Mouse (Mus musculus) liver, embryonic 14.5 days (tissue): ENCODE data around the gene Trp53bp1. TPM values are rescaled to one million over a fixed set of nuclear protein-coding genes. Genes with fewer than 3 reads are reported as not detected.

ENCODE experiments used
- ATAC-seq: fragments of 200-750 bp; cut with Nextera tagmentation; 2 replicates; pipeline ENCODE4 v1.8.0; 2017; ENCODE audit warnings: moderate number of reproducible peaks, mild to moderate bottlenecking, moderate library complexity; ENCODE audit not compliant: insufficient read depth
- DNase-seq, 3 experiments: peaks; one replicate each; pipeline ENCODE4 v3.0.0-alpha.2; 2012 to 2013; ENCODE audit warnings: low read depth in 3 of 3, low spot score in 3 of 3
- H3K27ac ChIP-seq: fragments of 300-500 bp; sonication (generic); 2 replicates; pipeline ENCODE4 v1.5.1; 2014; ENCODE audit warnings: moderate library complexity, mild to moderate bottlenecking, control low read depth, inconsistent platforms
- H3K27me3 ChIP-seq: fragments of 300-500 bp; sonication (generic); 2 replicates; pipeline ENCODE4 v1.6.1; 2014; ENCODE audit warnings: mild to moderate bottlenecking, low read length, moderate library complexity; ENCODE audit not compliant: control insufficient read depth, insufficient read depth
- H3K36me3 ChIP-seq: fragments of 300-500 bp; sonication (generic); replicated peaks from 2 replicates; pipeline ENCODE4 v1.6.1; 2014; ENCODE audit warnings: low read depth; ENCODE audit not compliant: control insufficient read depth, insufficient read depth
- H3K4me1 ChIP-seq, 2 experiments: fragments of 200-500 bp in 1 of 2; fragments of 300-500 bp in 1 of 2; sonication (generic) in 1 of 2; replicated peaks; 2 replicates each; pipeline ENCODE4 v1.6.1; 2012 to 2014; ENCODE audit warnings: antibody characterized with exemption in 1 of 2, inconsistent platforms in 1 of 2, low read length in 1 of 2; ENCODE audit not compliant: control insufficient read depth in 2 of 2, insufficient read depth in 2 of 2
- H3K4me2 ChIP-seq: fragments of 300-500 bp; sonication (generic); 2 replicates; pipeline ENCODE4 v1.6.1; 2014; ENCODE audit warnings: low read depth, mild to moderate bottlenecking, control low read depth, moderate library complexity
- H3K4me3 ChIP-seq, 2 experiments: fragments of 200-500 bp in 1 of 2; fragments of 300-500 bp in 1 of 2; sonication (generic) in 1 of 2; 2 replicates each; pipeline ENCODE4 v1.5.1; 2012 to 2014; ENCODE audit warnings: low read depth in 2 of 2, low read length in 2 of 2, mild to moderate bottlenecking in 2 of 2, control low read depth in 1 of 2, inconsistent platforms in 1 of 2, moderate library complexity in 1 of 2; ENCODE audit not compliant: insufficient read depth in 1 of 2
- H3K9ac ChIP-seq: fragments of 300-500 bp; sonication (generic); replicated peaks from 2 replicates; pipeline ENCODE4 v1.6.1; 2014; ENCODE audit warnings: mild to moderate bottlenecking, control low read depth, moderate library complexity
- H3K9me3 ChIP-seq: fragments of 300-500 bp; sonication (generic); 2 replicates; pipeline ENCODE4 v1.6.1; 2016; ENCODE audit warnings: low read length, mixed read lengths; ENCODE audit not compliant: control insufficient read depth
- CTCF ChIP-seq: IDR thresholded peaks from 2 replicates; pipeline ENCODE4 v1.5.1; 2016; ENCODE audit warnings: antibody characterized with exemption, low read depth, control low read depth
- EP300 ChIP-seq: IDR thresholded peaks from 2 replicates; pipeline ENCODE4 v1.6.1; 2016; ENCODE audit warnings: antibody characterized with exemption, low read depth
- WGBS: fragments of 180-500 bp; shearing (Covaris S2); extraction: QIAGEN DNeasy Blood & Tissue Kit; methylation state at CpG from one replicate; pipeline ENCODE4 v1.1.7; 2014; ENCODE audit not compliant: insufficient replicate concordance; 5-methylcytosine and 5-hydroxymethylcytosine counted together
- polyA plus RNA-seq, 2 experiments: library from polyadenylated mRNA; depleted of rRNA in 1 of 2; stranded (reverse) in 1 of 2; unstranded in 1 of 2; fragments of >200 nt; fragmentation: Nextera tagmentation in 1 of 2; extraction: Ambion mirVana in 1 of 2; gene quantifications; 2 replicates each; pipeline versions ENCODE4 v1.2.1 to v1.2.3; 2012 to 2014

The Trp53bp1 gene
- polyA plus RNA-seq, 2 experiments = 14.1 to 17.0 TPM

- 70% methylated on average over 4 of the region's 4 CpGs for WGBS
- Histone ChIP-seq H3K36me3 (peaks cover 28% of the 10 kb centered on the region), H3K9me3 (no peaks in the 10 kb centered on the region), H3K4me3 (no peak overlapping the region), H3K9ac (no peak overlapping the region), H3K4me2 (no peak overlapping the region), H3K27me3 (no peaks in the 10 kb centered on the region), H3K4me1 (peaks cover 0 to 4% of the 10 kb centered on the region in 2 experiments; a peak in 2 of 4 replicates), H3K27ac (no peak overlapping the region)
- TF ChIP-seq CTCF = no peak
- no peak for TF ChIP-seq EP300
- ATAC-seq (no peak), DNase-seq (peak in 2 of 3 experiments; percentile 25 to 42)
Measured at GRCm38 (mm10) chr2:121228135-121228534, 43.1 kb downstream of the Trp53bp1 start.

DNA sequence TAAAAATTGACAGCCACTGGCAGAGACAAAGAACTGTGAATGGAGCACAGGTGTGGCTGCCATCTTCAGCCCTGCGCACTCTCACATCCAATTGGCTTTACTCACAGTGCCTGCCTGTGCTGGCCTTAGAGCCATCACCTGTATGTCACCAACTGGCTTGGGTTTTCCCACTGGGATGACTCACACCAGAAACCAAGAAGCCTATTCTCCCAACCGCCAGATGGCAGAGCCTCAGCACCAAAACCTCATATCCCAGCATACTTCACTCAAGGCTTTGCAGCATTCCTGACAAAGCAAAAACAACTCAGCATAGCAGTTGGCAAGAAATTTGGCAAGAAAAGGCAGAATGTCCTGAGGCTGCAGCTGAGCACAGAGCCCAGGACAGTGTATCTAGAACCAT, 48.2 kb downstream of the Trp53bp1 start:
- WGBS = 87% methylated on average over 2 of the region's 2 CpGs
- Histone ChIP-seq H3K4me1 (peaks cover 0 to under 1% of the 10 kb centered on the region in 2 experiments; a peak in 1 of 4 replicates), H3K9ac (no peak overlapping the region), H3K36me3 (peaks cover 21% of the 10 kb centered on the region), H3K27ac (no peak overlapping the region), H3K4me2 (no peak overlapping the region), H3K27me3 (no peaks in the 10 kb centered on the region), H3K9me3 (no peaks in the 10 kb centered on the region), H3K4me3 (no peak overlapping the region)
- DNase-seq = no peak
- ATAC-seq = no peak
- TF ChIP-seq EP300 = no peak
- no peak for TF ChIP-seq CTCF

GRCm38 (mm10) chr2:121219994-121220393, 51.2 kb downstream of the Trp53bp1 start:
- no peak overlapping the region for H3K9ac ChIP-seq
- no peak for DNase-seq
- no peak for ATAC-seq
- no peaks in the 10 kb centered on the region for H3K4me1 ChIP-seq
- no peak overlapping the region for H3K4me3 ChIP-seq
- TF ChIP-seq CTCF (no peak), EP300 (no peak)
- no peaks in the 10 kb centered on the region for H3K27me3 ChIP-seq
- no peak overlapping the region for H3K4me2 ChIP-seq
- H3K9me3 ChIP-seq = no peaks in the 10 kb centered on the region
- H3K36me3 ChIP-seq = peaks cover 19% of the 10 kb centered on the region
- no peak overlapping the region for H3K27ac ChIP-seq

DNA sequence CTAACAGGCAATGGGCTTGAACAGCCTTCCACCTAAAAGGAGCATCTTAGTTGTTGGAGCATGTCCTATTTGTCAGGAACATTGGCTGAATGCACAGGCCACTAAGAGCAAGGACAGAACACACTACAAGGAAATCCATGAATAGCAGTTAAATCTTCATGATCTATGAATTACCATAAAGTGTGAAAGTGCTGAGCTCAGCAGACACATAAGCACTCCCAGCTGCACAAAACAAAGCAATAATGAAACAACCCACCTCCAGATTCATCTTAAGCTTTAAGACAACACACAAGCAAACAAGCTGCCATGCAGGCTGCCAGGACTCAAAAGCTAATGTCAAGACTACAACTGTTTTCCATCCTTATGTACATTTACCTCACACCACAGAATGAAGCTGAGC, 52.0 kb downstream of the Trp53bp1 start:
- TF ChIP-seq EP300 (no peak), CTCF (no peak)
- H3K9me3 ChIP-seq = no peaks in the 10 kb centered on the region
- H3K4me2 ChIP-seq = no peak overlapping the region
- no peak overlapping the region for H3K9ac ChIP-seq
- peaks cover 21% of the 10 kb centered on the region for H3K36me3 ChIP-seq
- no peak overlapping the region for H3K4me3 ChIP-seq
- no peaks in the 10 kb centered on the region for H3K4me1 ChIP-seq
- no peak overlapping the region for H3K27ac ChIP-seq
- H3K27me3 ChIP-seq = no peaks in the 10 kb centered on the region
- DNase-seq (no peak), ATAC-seq (no peak)

GRCm38 (mm10) chr2:121214491-121214890, 56.7 kb downstream of the Trp53bp1 start:
- TF ChIP-seq EP300 = no peak
- no peak for TF ChIP-seq CTCF
- Histone ChIP-seq H3K4me3 (no peak overlapping the region), H3K4me2 (no peak overlapping the region), H3K9ac (no peak overlapping the region), H3K36me3 (peaks cover 21% of the 10 kb centered on the region), H3K4me1 (no peaks in the 10 kb centered on the region), H3K27me3 (no peaks in the 10 kb centered on the region), H3K9me3 (no peaks in the 10 kb centered on the region), H3K27ac (no peak overlapping the region)
- 76% methylated on average over 3 of the region's 3 CpGs for WGBS
- DNase-seq = no peak
- no peak for ATAC-seq

DNA sequence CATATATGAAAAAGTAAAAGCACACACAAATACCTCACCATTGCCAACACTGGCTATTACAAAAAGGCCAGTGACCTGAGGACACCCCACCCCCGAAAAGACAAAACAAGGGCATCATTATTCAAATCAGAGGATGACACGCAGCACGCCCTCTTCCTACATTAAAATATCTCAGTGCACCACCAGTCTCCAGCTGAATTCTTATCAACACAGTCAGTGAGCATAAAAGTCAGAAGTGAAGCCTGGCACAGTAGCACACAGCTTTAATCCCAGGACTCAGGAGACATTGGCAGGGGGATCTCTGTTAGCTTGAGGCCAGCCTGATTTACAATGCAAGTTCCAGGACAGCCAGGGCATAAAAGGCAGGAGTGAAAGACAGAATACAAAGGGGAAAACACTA, 64.7 kb downstream of the Trp53bp1 start:
- Histone ChIP-seq H3K27me3 (no peaks in the 10 kb centered on the region), H3K9me3 (no peaks in the 10 kb centered on the region), H3K36me3 (peaks cover 58% of the 10 kb centered on the region), H3K4me2 (no peak overlapping the region), H3K4me3 (no peak overlapping the region), H3K4me1 (peaks cover 0 to 4% of the 10 kb centered on the region in 2 experiments; a peak in 1 of 4 replicates), H3K9ac (no peak overlapping the region), H3K27ac (no peak overlapping the region)
- no peak for ATAC-seq
- DNase-seq = peak in 1 of 3 experiments; percentile 11
- WGBS = 52% methylated on average over 3 of the region's 3 CpGs
- TF ChIP-seq CTCF (no peak), EP300 (no peak)
